Mouse (Mus musculus): ENCODE results near the gene Grm1. TPM values are rescaled to one million over a fixed set of nuclear protein-coding genes. Genes with fewer than 3 reads are reported as not detected.

Grm1 gene
- polyA plus RNA-seq, 1 experiment from 2014 or later: 0.07 TPM

DNA sequence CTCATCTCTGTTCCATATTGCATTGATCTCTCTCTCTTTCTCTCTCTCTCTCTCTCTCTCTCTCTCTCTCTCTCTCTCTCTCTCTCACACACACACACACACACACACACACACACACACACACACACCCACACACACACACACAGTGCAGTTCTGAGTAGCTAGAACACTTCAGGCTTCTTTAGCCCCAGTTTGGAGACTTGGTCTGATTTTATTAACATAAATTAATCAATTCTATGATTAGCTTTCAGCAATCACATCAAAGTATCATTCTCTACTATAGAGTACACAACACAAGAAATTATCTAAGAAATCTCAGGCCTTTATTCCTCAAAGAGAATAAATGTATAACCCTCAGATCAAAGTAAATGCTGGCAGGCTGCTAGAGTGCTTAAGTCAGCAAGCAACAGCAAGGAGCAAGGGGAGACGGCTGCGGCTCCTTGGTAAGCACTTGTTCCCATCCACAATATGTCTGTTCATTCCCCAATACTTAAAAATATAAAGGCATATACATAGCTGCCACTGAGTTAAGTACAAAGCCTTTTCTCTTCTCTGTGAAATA, 63.1 kb downstream of the Grm1 start:
- Histone ChIP-seq H3K4me2 (ENCODE audit: low read depth, low read length) (no peak overlapping the region), H3K9me3 (replicated peaks; ENCODE audit: control insufficient read depth, low read length) (no peaks in the 10 kb centered on the region), H3K4me1 (ENCODE audit: control insufficient read depth, insufficient read depth, low read length) (no peaks in the 10 kb centered on the region), H3K4me3 (ENCODE audit: low read depth, low read length) (no peak overlapping the region), H3K36me3 (replicated peaks; ENCODE audit: control insufficient read depth, insufficient read depth, low read depth, low read length) (no peaks in the 10 kb centered on the region), H3K27me3 (ENCODE audit: control insufficient read depth, insufficient read depth, low read length) (no peaks in the 10 kb centered on the region), H3K9ac (replicated peaks; ENCODE audit: low read length) (no peak overlapping the region), H3K27ac (replicated peaks; ENCODE audit: low read depth, low read length) (no peak overlapping the region)
- no peak for DNase-seq (ENCODE audit: low spot score)
- 90% methylated on average over 2 of the region's 2 CpGs for WGBS
- no peak for ATAC-seq (replicated peaks; ENCODE audit: insufficient number of reproducible peaks, low FRiP score, low TSS enrichment, low read depth)

- Histone ChIP-seq H3K36me3 (replicated peaks; ENCODE audit: control insufficient read depth, insufficient read depth, low read depth, low read length) (no peaks in the 10 kb centered on the region), H3K9ac (replicated peaks; ENCODE audit: low read length) (no peak overlapping the region), H3K4me3 (ENCODE audit: low read depth, low read length) (no peak overlapping the region), H3K4me2 (ENCODE audit: low read depth, low read length) (no peak overlapping the region), H3K27me3 (ENCODE audit: control insufficient read depth, insufficient read depth, low read length) (no peaks in the 10 kb centered on the region), H3K27ac (replicated peaks; ENCODE audit: low read depth, low read length) (no peak overlapping the region), H3K4me1 (ENCODE audit: control insufficient read depth, insufficient read depth, low read length) (no peaks in the 10 kb centered on the region), H3K9me3 (replicated peaks; ENCODE audit: control insufficient read depth, low read length) (no peaks in the 10 kb centered on the region)
- whole genome bisulfite sequencing: 69% methylated on average over 3 of the region's 3 CpGs
- no peak for ATAC-seq (replicated peaks; ENCODE audit: insufficient number of reproducible peaks, low FRiP score, low TSS enrichment, low read depth)
- DNase-seq (ENCODE audit: low spot score): no peak
Measured at GRCm38 (mm10) chr10:11013653-11014052, 68.5 kb downstream of the Grm1 start.

GRCm38 (mm10) chr10:10996766-10997165, 85.4 kb downstream of the Grm1 start:
- WGBS: 21% methylated on average over 1 of the region's 1 CpGs
- Histone ChIP-seq H3K9me3 (replicated peaks; ENCODE audit: control insufficient read depth, low read length) (no peaks in the 10 kb centered on the region), H3K9ac (replicated peaks; ENCODE audit: low read length) (no peak overlapping the region), H3K36me3 (replicated peaks; ENCODE audit: control insufficient read depth, insufficient read depth, low read depth, low read length) (no peaks in the 10 kb centered on the region), H3K27ac (replicated peaks; ENCODE audit: low read depth, low read length) (no peak overlapping the region), H3K4me3 (ENCODE audit: low read depth, low read length) (no peak overlapping the region), H3K4me2 (ENCODE audit: low read depth, low read length) (no peak overlapping the region), H3K4me1 (ENCODE audit: control insufficient read depth, insufficient read depth, low read length) (no peaks in the 10 kb centered on the region), H3K27me3 (ENCODE audit: control insufficient read depth, insufficient read depth, low read length) (no peaks in the 10 kb centered on the region)
- ATAC-seq (replicated peaks; ENCODE audit: insufficient number of reproducible peaks, low FRiP score, low TSS enrichment, low read depth) (no peak), DNase-seq (ENCODE audit: low spot score) (no peak)

DNA sequence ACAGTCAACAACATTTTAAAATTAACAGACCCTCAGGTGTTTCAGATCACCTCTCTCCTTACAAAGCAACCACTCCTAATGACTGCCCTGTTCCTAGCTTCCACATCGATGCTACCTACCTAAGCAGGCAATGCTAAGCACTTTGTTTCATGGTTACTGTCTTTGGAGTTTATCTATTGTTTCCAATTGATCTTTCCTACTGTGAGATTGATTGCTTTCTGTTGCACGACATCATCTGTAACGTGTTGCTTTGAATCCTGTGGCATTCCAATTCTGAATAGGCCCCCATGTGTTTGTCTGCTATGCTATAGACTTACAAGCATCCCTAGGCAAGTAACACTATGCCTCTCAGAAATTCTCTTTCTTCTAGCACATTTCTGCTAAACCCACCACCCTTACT, 90.4 kb downstream of the Grm1 start:
- Histone ChIP-seq H3K27me3 (ENCODE audit: control insufficient read depth, insufficient read depth, low read length) (no peaks in the 10 kb centered on the region), H3K9ac (replicated peaks; ENCODE audit: low read length) (no peak overlapping the region), H3K4me2 (ENCODE audit: low read depth, low read length) (no peak overlapping the region), H3K9me3 (replicated peaks; ENCODE audit: control insufficient read depth, low read length) (no peaks in the 10 kb centered on the region), H3K4me3 (ENCODE audit: low read depth, low read length) (no peak overlapping the region), H3K4me1 (ENCODE audit: control insufficient read depth, insufficient read depth, low read length) (no peaks in the 10 kb centered on the region), H3K27ac (replicated peaks; ENCODE audit: low read depth, low read length) (no peak overlapping the region), H3K36me3 (replicated peaks; ENCODE audit: control insufficient read depth, insufficient read depth, low read depth, low read length) (no peaks in the 10 kb centered on the region)
- WGBS: 65% methylated on average over 3 of the region's 3 CpGs
- ATAC-seq (replicated peaks; ENCODE audit: insufficient number of reproducible peaks, low FRiP score, low TSS enrichment, low read depth) (no peak), DNase-seq (ENCODE audit: low spot score) (no peak)

GRCm38 (mm10) chr10:10971311-10971710, 110.8 kb downstream of the Grm1 start:
- no peak overlapping the region for H3K4me2 ChIP-seq (ENCODE audit: low read depth, low read length)
- H3K36me3 ChIP-seq (replicated peaks; ENCODE audit: control insufficient read depth, insufficient read depth, low read depth, low read length): no peaks in the 10 kb centered on the region
- DNase-seq (ENCODE audit: low spot score) (no peak), ATAC-seq (replicated peaks; ENCODE audit: insufficient number of reproducible peaks, low FRiP score, low TSS enrichment, low read depth) (no peak)
- no peaks in the 10 kb centered on the region for H3K9me3 ChIP-seq (replicated peaks; ENCODE audit: control insufficient read depth, low read length)
- no peaks in the 10 kb centered on the region for H3K27me3 ChIP-seq (ENCODE audit: control insufficient read depth, insufficient read depth, low read length)
- no peak overlapping the region for H3K27ac ChIP-seq (replicated peaks; ENCODE audit: low read depth, low read length)
- no peaks in the 10 kb centered on the region for H3K4me1 ChIP-seq (ENCODE audit: control insufficient read depth, insufficient read depth, low read length)
- no peak overlapping the region for H3K4me3 ChIP-seq (ENCODE audit: low read depth, low read length)
- WGBS: 68% methylated on average over 2 of the region's 2 CpGs
- H3K9ac ChIP-seq (replicated peaks; ENCODE audit: low read length): no peak overlapping the region

- H3K27ac ChIP-seq (replicated peaks; ENCODE audit: low read depth, low read length): no peak overlapping the region
- no peaks in the 10 kb centered on the region for H3K4me1 ChIP-seq (ENCODE audit: control insufficient read depth, insufficient read depth, low read length)
- ATAC-seq (replicated peaks; ENCODE audit: insufficient number of reproducible peaks, low FRiP score, low TSS enrichment, low read depth) (no peak), DNase-seq (ENCODE audit: low spot score) (no peak)
- no peak overlapping the region for H3K4me3 ChIP-seq (ENCODE audit: low read depth, low read length)
- H3K9ac ChIP-seq (replicated peaks; ENCODE audit: low read length): no peak overlapping the region
- 79% methylated on average over 6 of the region's 6 CpGs for WGBS
- H3K36me3 ChIP-seq (replicated peaks; ENCODE audit: control insufficient read depth, insufficient read depth, low read depth, low read length): no peaks in the 10 kb centered on the region
- no peak overlapping the region for H3K4me2 ChIP-seq (ENCODE audit: low read depth, low read length)
- no peaks in the 10 kb centered on the region for H3K27me3 ChIP-seq (ENCODE audit: control insufficient read depth, insufficient read depth, low read length)
- no peaks in the 10 kb centered on the region for H3K9me3 ChIP-seq (replicated peaks; ENCODE audit: control insufficient read depth, low read length)
Measured at GRCm38 (mm10) chr10:10964490-10965150, 117.5 kb downstream of the Grm1 start.

- no peaks in the 10 kb centered on the region for H3K4me1 ChIP-seq (ENCODE audit: control insufficient read depth, insufficient read depth, low read length)
- H3K27me3 ChIP-seq (ENCODE audit: control insufficient read depth, insufficient read depth, low read length): no peaks in the 10 kb centered on the region
- H3K9me3 ChIP-seq (replicated peaks; ENCODE audit: control insufficient read depth, low read length): no peaks in the 10 kb centered on the region
- H3K9ac ChIP-seq (replicated peaks; ENCODE audit: low read length): no peak overlapping the region
- no peak overlapping the region for H3K4me3 ChIP-seq (ENCODE audit: low read depth, low read length)
- DNase-seq (ENCODE audit: low spot score): no peak
- ATAC-seq (replicated peaks; ENCODE audit: insufficient number of reproducible peaks, low FRiP score, low TSS enrichment, low read depth): no peak
- no peak overlapping the region for H3K4me2 ChIP-seq (ENCODE audit: low read depth, low read length)
- 77% methylated on average over 3 of the region's 3 CpGs for WGBS
- H3K36me3 ChIP-seq (replicated peaks; ENCODE audit: control insufficient read depth, insufficient read depth, low read depth, low read length): no peaks in the 10 kb centered on the region
- no peak overlapping the region for H3K27ac ChIP-seq (replicated peaks; ENCODE audit: low read depth, low read length)
Measured at GRCm38 (mm10) chr10:10950557-10950956, 131.6 kb downstream of the Grm1 start.

- Histone ChIP-seq H3K4me1 (ENCODE audit: control insufficient read depth, insufficient read depth, low read length) (no peaks in the 10 kb centered on the region), H3K27ac (replicated peaks; ENCODE audit: low read depth, low read length) (no peak overlapping the region), H3K9ac (replicated peaks; ENCODE audit: low read length) (no peak overlapping the region), H3K27me3 (ENCODE audit: control insufficient read depth, insufficient read depth, low read length) (no peaks in the 10 kb centered on the region), H3K36me3 (replicated peaks; ENCODE audit: control insufficient read depth, insufficient read depth, low read depth, low read length) (no peaks in the 10 kb centered on the region), H3K4me3 (ENCODE audit: low read depth, low read length) (no peak overlapping the region), H3K4me2 (ENCODE audit: low read depth, low read length) (no peak overlapping the region), H3K9me3 (replicated peaks; ENCODE audit: control insufficient read depth, low read length) (no peaks in the 10 kb centered on the region)
- ATAC-seq (replicated peaks; ENCODE audit: insufficient number of reproducible peaks, low FRiP score, low TSS enrichment, low read depth): no peak
- no peak for DNase-seq (ENCODE audit: low spot score)
- WGBS: 75% methylated on average over 3 of the region's 3 CpGs
Measured at GRCm38 (mm10) chr10:10949172-10949571, 133.0 kb downstream of the Grm1 start.
